Mouse (Mus musculus) CH12.LX (cell line): ENCODE results near the gene Grtp1. TPM values are rescaled to one million over a fixed set of nuclear protein-coding genes. Genes with fewer than 3 reads are reported as not detected.

Source experiments
- DNase-seq: peaks from one replicate; pipeline ENCODE4 v3.0.0-alpha.2; 2013; ENCODE audit errors: extremely low read depth
- H3K27ac ChIP-seq: 2 replicates; pipeline ENCODE4 v1.5.1; 2012; ENCODE audit warnings: low read depth, mild to moderate bottlenecking, control low read depth, moderate library complexity; ENCODE audit not compliant: insufficient read depth
- H3K27me3 ChIP-seq: replicated peaks from 2 replicates; pipeline ENCODE3; 2012; ENCODE audit warnings: inconsistent platforms
- H3K36me3 ChIP-seq, 2 experiments: replicated peaks in 1 of 2; 2 replicates each; pipeline versions ENCODE3 to v1.6.1; 2012; ENCODE audit warnings: inconsistent platforms in 1 of 2, low read length in 1 of 2, mild to moderate bottlenecking in 1 of 2, mixed read lengths in 1 of 2, moderate library complexity in 1 of 2; ENCODE audit not compliant: control insufficient read depth in 1 of 2, insufficient read depth in 1 of 2
- H3K4me1 ChIP-seq, 2 experiments: 2 replicates each; pipeline ENCODE4 v1.6.1; 2012; ENCODE audit warnings: inconsistent platforms in 1 of 2, moderate library complexity in 1 of 2; ENCODE audit not compliant: insufficient read depth in 2 of 2, control insufficient read depth in 1 of 2
- H3K4me2 ChIP-seq: 2 replicates; pipeline ENCODE4 v1.6.1; 2012; ENCODE audit warnings: low read depth, mild to moderate bottlenecking, control low read depth; ENCODE audit not compliant: poor library complexity, insufficient read depth, severe bottlenecking
- H3K4me3 ChIP-seq, 3 experiments: fragments of 150-350 bp in 1 of 3; sonication (generic) in 1 of 3; replicated peaks in 1 of 3; 2 replicates each; pipeline versions ENCODE3 to v1.5.1; 2011 to 2012; ENCODE audit warnings: low read depth in 2 of 3, low read length in 2 of 3, mild to moderate bottlenecking in 2 of 3, moderate library complexity in 2 of 3, control low read depth in 1 of 3, improper control_type of control experiment in 1 of 3, inconsistent platforms in 1 of 3, mixed read lengths in 1 of 3; ENCODE audit not compliant: poor library complexity in 1 of 3
- H3K79me2 ChIP-seq: replicated peaks from 2 replicates; pipeline ENCODE4 v1.6.1; 2012; ENCODE audit warnings: mild to moderate bottlenecking, moderate library complexity; ENCODE audit not compliant: control insufficient read depth, poor library complexity, insufficient read depth, severe bottlenecking; ENCODE audit errors: extremely low read depth
- H3K9ac ChIP-seq: 2 replicates; pipeline ENCODE4 v1.6.1; 2012; ENCODE audit warnings: low read depth, mild to moderate bottlenecking, control low read depth, moderate library complexity; ENCODE audit not compliant: insufficient read depth
- H3K9me3 ChIP-seq: replicated peaks from 2 replicates; pipeline ENCODE3; 2012; ENCODE audit warnings: low read length, inconsistent platforms, mixed read lengths
- BHLHE40 ChIP-seq: IDR thresholded peaks from 2 replicates; pipeline ENCODE4 v1.6.1; 2011; ENCODE audit warnings: mild to moderate bottlenecking, low read depth, low read length, improper control_type of control experiment
- CHD1 ChIP-seq: IDR thresholded peaks from 2 replicates; pipeline ENCODE4 v1.6.1; 2012; ENCODE audit warnings: low read depth, low read length, improper control_type of control experiment, inconsistent platforms
- CHD2 ChIP-seq: IDR thresholded peaks from 2 replicates; pipeline ENCODE4 v1.6.1; 2011; ENCODE audit warnings: low read length, improper control_type of control experiment
- CTCF ChIP-seq, 2 experiments: IDR thresholded peaks in 1 of 2; conservative IDR thresholded peaks in 1 of 2; 2 replicates each; pipeline ENCODE4 v1.5.1; 2011 to 2012; ENCODE audit warnings: low read depth in 2 of 2, low read length in 2 of 2, improper control_type of control experiment in 1 of 2, inconsistent platforms in 1 of 2, mild to moderate bottlenecking in 1 of 2, moderate library complexity in 1 of 2
- E2F4 ChIP-seq: IDR thresholded peaks from 2 replicates; pipeline ENCODE4 v1.6.1; 2011; ENCODE audit warnings: low read depth, low read length, improper control_type of control experiment; ENCODE audit not compliant: insufficient replicate concordance
- ELF1 ChIP-seq: IDR thresholded peaks from 2 replicates; pipeline ENCODE4 v1.6.1; 2014; ENCODE audit warnings: low read depth, mild to moderate bottlenecking, inconsistent platforms, low read length, improper control_type of control experiment
- EP300 ChIP-seq: IDR thresholded peaks from 2 replicates; pipeline ENCODE4 v1.6.1; 2011; ENCODE audit warnings: low read length, improper control_type of control experiment
- ETS1 ChIP-seq: conservative IDR thresholded peaks from 2 replicates; pipeline ENCODE4 v1.6.1; 2012; ENCODE audit warnings: low read depth, mild to moderate bottlenecking, inconsistent platforms, low read length, improper control_type of control experiment, moderate library complexity
- GABPA ChIP-seq: IDR thresholded peaks from 2 replicates; pipeline ENCODE4 v1.6.1; 2012; ENCODE audit warnings: low read depth, low read length, improper control_type of control experiment, inconsistent platforms; ENCODE audit not compliant: insufficient replicate concordance
- HCFC1 ChIP-seq: IDR thresholded peaks from 2 replicates; pipeline ENCODE4 v1.6.1; 2012; ENCODE audit warnings: low read depth, mild to moderate bottlenecking, inconsistent platforms, low read length, improper control_type of control experiment
- IRF4 ChIP-seq: IDR thresholded peaks from 2 replicates; pipeline ENCODE4 v1.6.1; 2014; ENCODE audit warnings: low read depth, mild to moderate bottlenecking, inconsistent platforms, low read length, improper control_type of control experiment
- JUN ChIP-seq: IDR thresholded peaks from 2 replicates; pipeline ENCODE4 v1.6.1; 2011; ENCODE audit warnings: low read depth, mild to moderate bottlenecking, low read length, improper control_type of control experiment, moderate library complexity; ENCODE audit not compliant: insufficient read depth
- JUND ChIP-seq: conservative IDR thresholded peaks from 2 replicates; pipeline ENCODE4 v1.6.1; 2011; ENCODE audit warnings: low read depth, low read length, improper control_type of control experiment
- KAT2A ChIP-seq: IDR thresholded peaks from 2 replicates; pipeline ENCODE4 v1.6.1; 2012; ENCODE audit warnings: low read length, improper control_type of control experiment, inconsistent platforms; ENCODE audit not compliant: insufficient replicate concordance
- MAFK ChIP-seq: IDR thresholded peaks from 2 replicates; pipeline ENCODE4 v1.6.1; 2011; ENCODE audit warnings: low read length, improper control_type of control experiment; ENCODE audit not compliant: insufficient replicate concordance
- MAX ChIP-seq: IDR thresholded peaks from 2 replicates; pipeline ENCODE4 v1.6.1; 2011; ENCODE audit warnings: low read length, improper control_type of control experiment
- MAZ ChIP-seq: IDR thresholded peaks from 2 replicates; pipeline ENCODE4 v1.6.1; 2012; ENCODE audit warnings: low read depth, mild to moderate bottlenecking, inconsistent platforms, low read length, improper control_type of control experiment, moderate library complexity
- MEF2A ChIP-seq: IDR thresholded peaks from 2 replicates; pipeline ENCODE4 v1.6.1; 2014; ENCODE audit warnings: low read depth, mild to moderate bottlenecking, inconsistent platforms, low read length, improper control_type of control experiment, borderline replicate concordance
- MXI1 ChIP-seq: IDR thresholded peaks from 2 replicates; pipeline ENCODE4 v1.6.1; 2011; ENCODE audit warnings: mild to moderate bottlenecking, low read depth, low read length, improper control_type of control experiment
- MYC ChIP-seq: IDR thresholded peaks from 2 replicates; pipeline ENCODE4 v1.6.1; 2011; ENCODE audit warnings: low read depth, mild to moderate bottlenecking, improper control_type of control experiment, low read length
- NELFE ChIP-seq: IDR thresholded peaks from 2 replicates; pipeline ENCODE4 v1.6.1; 2011; ENCODE audit warnings: low read depth, low read length, improper control_type of control experiment
- NRF1 ChIP-seq: IDR thresholded peaks from 2 replicates; pipeline ENCODE4 v1.6.1; 2014; ENCODE audit warnings: low read depth, mild to moderate bottlenecking, inconsistent platforms, low read length, improper control_type of control experiment, moderate library complexity
- PAX5 ChIP-seq: IDR thresholded peaks from 2 replicates; pipeline ENCODE4 v1.6.1; 2012; ENCODE audit warnings: low read length, inconsistent platforms, mixed read lengths
- POLR2A ChIP-seq: IDR thresholded peaks from 2 replicates; pipeline ENCODE4 v1.6.1; 2011; ENCODE audit warnings: low read depth, mild to moderate bottlenecking, improper control_type of control experiment, low read length
- POLR2AphosphoS2 ChIP-seq: IDR thresholded peaks from 2 replicates; pipeline ENCODE4 v1.6.1; 2011; ENCODE audit warnings: low read depth, low read length, improper control_type of control experiment
- RAD21 ChIP-seq: IDR thresholded peaks from 2 replicates; pipeline ENCODE4 v1.6.1; 2011; ENCODE audit warnings: low read depth, mild to moderate bottlenecking, low read length, improper control_type of control experiment, moderate library complexity
- RCOR1 ChIP-seq: conservative IDR thresholded peaks from 2 replicates; pipeline ENCODE4 v1.6.1; 2012; ENCODE audit warnings: low read depth, mild to moderate bottlenecking, inconsistent platforms, low read length, improper control_type of control experiment
- SIN3A ChIP-seq: IDR thresholded peaks from 2 replicates; pipeline ENCODE4 v1.6.1; 2012; ENCODE audit warnings: low read length, improper control_type of control experiment, inconsistent platforms
- SMC3 ChIP-seq: IDR thresholded peaks from 2 replicates; pipeline ENCODE4 v1.6.1; 2011; ENCODE audit warnings: low read depth, low read length, improper control_type of control experiment
- TBP ChIP-seq: conservative IDR thresholded peaks from 2 replicates; pipeline ENCODE4 v1.6.1; 2011; ENCODE audit warnings: low read depth, low read length, improper control_type of control experiment
- TCF12 ChIP-seq: IDR thresholded peaks from 2 replicates; pipeline ENCODE4 v1.6.1; 2014; ENCODE audit warnings: low read depth, mild to moderate bottlenecking, inconsistent platforms, low read length, improper control_type of control experiment
- UBTF ChIP-seq: IDR thresholded peaks from 2 replicates; pipeline ENCODE4 v1.6.1; 2012; ENCODE audit warnings: low read depth, mild to moderate bottlenecking, inconsistent platforms, low read length, improper control_type of control experiment, moderate library complexity
- USF1 ChIP-seq: IDR thresholded peaks from 2 replicates; pipeline ENCODE4 v1.6.1; 2014; ENCODE audit warnings: low read depth, mild to moderate bottlenecking, inconsistent platforms, low read length, improper control_type of control experiment
- USF2 ChIP-seq: conservative IDR thresholded peaks from 2 replicates; pipeline ENCODE4 v1.6.1; 2011; ENCODE audit warnings: low read depth, low read length, improper control_type of control experiment
- ZC3H11A ChIP-seq: IDR thresholded peaks from 2 replicates; pipeline ENCODE4 v1.6.1; 2012; ENCODE audit warnings: low read depth, mild to moderate bottlenecking, inconsistent platforms, low read length, improper control_type of control experiment
- ZKSCAN1 ChIP-seq: IDR thresholded peaks from 2 replicates; pipeline ENCODE4 v1.6.1; 2012; ENCODE audit warnings: low read depth, inconsistent platforms, low read length, improper control_type of control experiment, borderline replicate concordance
- ZMIZ1 ChIP-seq: IDR thresholded peaks from 2 replicates; pipeline ENCODE4 v1.6.1; 2012; ENCODE audit warnings: low read depth, mild to moderate bottlenecking, inconsistent platforms, low read length, improper control_type of control experiment
- ZNF384 ChIP-seq: IDR thresholded peaks from 2 replicates; pipeline ENCODE4 v1.6.1; 2012; ENCODE audit warnings: low read depth, low read length, improper control_type of control experiment, inconsistent platforms
- dilution Hi-C: fragments of 300-500 bp; cut with MboI; formaldehyde crosslinking; loops from 2 replicates; pipeline ENCODE4 v1.14.3; 2020; ENCODE audit warnings: low sequenced_read_pairs; ENCODE audit not compliant: extremely low pct_unique_long_range_greater_than_20kb, extremely low pct_ligation_motif_present
- in situ Hi-C: fragments of 300-500 bp; cut with MboI; formaldehyde crosslinking; loops from 3 replicates; pipeline ENCODE4 v1.14.3; 2019; ENCODE audit warnings: low sequenced_read_pairs, low pct_ligation_motif_present, low pct_unique_long_range_greater_than_20kb, mixed read lengths
- polyA plus RNA-seq: library from polyadenylated mRNA; unstranded; fragments of >175 nt; gene quantifications from 2 replicates; pipeline ENCODE4 v1.2.1, GENCODE M21; 2012; ENCODE audit warnings: low read depth; ENCODE audit not compliant: insufficient read length
- total RNA-seq, 2 experiments: library from RNA; depleted of rRNA; stranded (reverse); fragments of 300-350 nt in 1 of 2; fragments of >200 nt in 1 of 2; gene quantifications; 2 replicates each; pipeline ENCODE4 v1.2.3; 2012 to 2014

Gene Grtp1
- total and polyA plus RNA-seq, 3 experiments: 0.04 to 0.13 TPM; not detected in 1

- dilution Hi-C loops: no loop called here
- no peaks in the 10 kb centered on the region for H3K36me3 ChIP-seq
- H3K79me2 ChIP-seq: no peaks in the 10 kb centered on the region
- peaks cover 17 to 34% of the 10 kb centered on the region in 2 experiments for H3K4me1 ChIP-seq
- in situ Hi-C loops: loop anchor here (25.0 kb wide), 1 partner anchor 226 kb away; no protein-coding TSS in a partner anchor
- H3K4me2 ChIP-seq: peak overlapping the region; percentile 52
- peaks cover 63% of the 10 kb centered on the region for H3K27me3 ChIP-seq
- peak; percentile 98 for DNase-seq
- no peak for TF ChIP-seq TBP
- TF ChIP-seq UBTF: 0 out of 2 replicates have a peak, but pooled peaks have one; percentile 20
- TF ChIP-seq CHD2: peak; percentile 86
- peak; percentile 99 for TF ChIP-seq MAFK
- TF ChIP-seq MYC: peak; percentile 95
- peak; percentile 96 for TF ChIP-seq BHLHE40
- peak; percentile 40; the same call in 1 of the 2 replicates for TF ChIP-seq HCFC1
- no peak for TF ChIP-seq NRF1
- peak; percentile 76 for TF ChIP-seq JUND
- 0 out of 2 replicates have a peak, but pooled peaks have one; percentile 15 for TF ChIP-seq POLR2A
- peak; percentile 75; the same call in 1 of the 2 replicates for TF ChIP-seq SIN3A
- TF ChIP-seq CTCF (conservative IDR thresholded peaks at IDR 0.05 in 1 of 2, IDR thresholded peaks at IDR 0.05 in 1 of 2; ENCODE audit: low read depth in 2 of 2, low read length in 2 of 2): peak; percentile 32 to 86; a peak in 3 of 4 replicates
- TF ChIP-seq ZMIZ1: no peak; the same call in 1 of the 2 replicates
- TF ChIP-seq KAT2A: no peak
- TF ChIP-seq GABPA: no peak
- TF ChIP-seq MAX: peak; percentile 94
- TF ChIP-seq EP300: peak; percentile 98
- no peak; the same call in 1 of the 2 replicates for TF ChIP-seq NELFE
- no peak for TF ChIP-seq POLR2AphosphoS2
- TF ChIP-seq ZNF384: peak; percentile 49; the same call in 1 of the 2 replicates
- peak; percentile 97 for TF ChIP-seq RCOR1
- TF ChIP-seq TCF12: peak; percentile 99
- no peak for TF ChIP-seq PAX5
- TF ChIP-seq USF2: no peak
- TF ChIP-seq E2F4: no peak
- no peak for TF ChIP-seq ZKSCAN1
- TF ChIP-seq RAD21: peak; percentile 73
- peak; percentile 93 for TF ChIP-seq ETS1
- TF ChIP-seq ZC3H11A: no peak
- peak; percentile 72; the same call in 1 of the 2 replicates for TF ChIP-seq MXI1
- TF ChIP-seq MEF2A: peak; percentile 98
- TF ChIP-seq SMC3: peak; percentile 76
- TF ChIP-seq ELF1: peak; percentile 77
- TF ChIP-seq CHD1: peak; percentile 59; the same call in 1 of the 2 replicates
- TF ChIP-seq JUN: peak; percentile 89
- peak; percentile 98 for TF ChIP-seq IRF4
- TF ChIP-seq MAZ: peak; percentile 86
- peak; percentile 27 for TF ChIP-seq USF1
- TF ChIP-seq, all 38 proteins: peak for 26
- H3K9ac ChIP-seq: no peak overlapping the region
- no peaks in the 10 kb centered on the region for H3K9me3 ChIP-seq
- H3K27ac ChIP-seq: peak overlapping the region; percentile 65; the same call in 1 of the 2 replicates
- peak overlapping the region in 1 of 3 experiments; percentile 4 for H3K4me3 ChIP-seq
These were observed 13.3 kb upstream of the Grtp1 start for GRCm38 (mm10) chr8:13213479-13214268.
